Mouse (Mus musculus) forebrain, embryonic 10.5 days (tissue): Measurements from ENCODE around the gene A730071L15Rik. TPM values are rescaled to one million over a fixed set of nuclear protein-coding genes. Genes with fewer than 3 reads are reported as not detected.

Experiments
- DNase-seq: peaks from one replicate; pipeline ENCODE4 v3.0.0-alpha.2; 2017; ENCODE audit warnings: low spot score; ENCODE audit errors: extremely low spot score
- H3K27ac ChIP-seq: fragments of 300-500 bp; sonication (generic); 2 replicates; pipeline ENCODE4 v1.5.1; 2016; ENCODE audit warnings: mild to moderate bottlenecking
- H3K27me3 ChIP-seq: fragments of 300-500 bp; sonication (generic); 2 replicates; pipeline ENCODE4 v1.6.1; 2016; ENCODE audit warnings: mild to moderate bottlenecking; ENCODE audit not compliant: poor library complexity, severe bottlenecking
- H3K36me3 ChIP-seq: fragments of 300-500 bp; sonication (generic); replicated peaks from 2 replicates; pipeline ENCODE4 v1.6.1; 2016; ENCODE audit warnings: mild to moderate bottlenecking, moderate library complexity
- H3K4me1 ChIP-seq: fragments of 300-500 bp; sonication (generic); 2 replicates; pipeline ENCODE4 v1.6.1; 2016
- H3K4me3 ChIP-seq: fragments of 300-500 bp; sonication (generic); 2 replicates; pipeline ENCODE4 v1.5.1; 2016; ENCODE audit warnings: mild to moderate bottlenecking, moderate library complexity
- H3K9me3 ChIP-seq: fragments of 300-500 bp; sonication (generic); 2 replicates; pipeline ENCODE4 v1.6.1; 2016; ENCODE audit warnings: mild to moderate bottlenecking, moderate library complexity
- WGBS: fragments of 180-500 bp; shearing (Covaris S2); methylation state at CpG from one replicate; pipeline ENCODE4 v1.1.7; 2016; 5-methylcytosine and 5-hydroxymethylcytosine counted together
- polyA plus RNA-seq: library from polyadenylated mRNA; unstranded; fragments of >200 nt; fragmentation: Nextera tagmentation; extraction: Ambion mirVana; gene quantifications from 2 replicates; pipeline ENCODE4 v1.2.1, GENCODE M21; 2016

The A730071L15Rik gene
- polyA plus RNA-seq, 1 experiment from 2014 or later: 0.57 TPM

DNA sequence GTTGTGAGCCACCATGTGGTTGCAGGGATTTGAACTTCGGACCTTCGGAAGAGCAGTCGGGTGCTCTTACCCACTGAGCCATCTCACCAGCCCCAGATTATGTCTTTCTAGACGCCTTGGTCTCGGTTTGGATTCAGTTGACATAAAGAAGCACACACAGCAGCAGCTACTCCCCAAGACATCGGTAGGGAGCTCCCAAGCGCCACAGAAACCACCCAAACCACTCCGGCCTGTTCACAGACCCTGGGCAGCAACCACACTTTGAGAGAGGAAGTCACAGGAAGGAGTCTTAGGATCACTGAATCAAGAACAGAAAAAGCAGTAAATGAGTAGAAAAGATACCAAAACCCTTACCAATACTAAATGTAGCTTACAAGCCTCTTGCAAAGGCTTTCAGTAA lies 3.0 kb upstream of the A730071L15Rik start:
- H3K4me3 ChIP-seq: no peak overlapping the region
- H3K36me3 ChIP-seq: peaks cover 39% of the 10 kb centered on the region
- peaks cover 24% of the 10 kb centered on the region for H3K4me1 ChIP-seq
- WGBS: 95% methylated on average over 8 of the region's 8 CpGs
- no peaks in the 10 kb centered on the region for H3K27me3 ChIP-seq
- no peaks in the 10 kb centered on the region for H3K9me3 ChIP-seq
- no peak overlapping the region for H3K27ac ChIP-seq
- no peak for DNase-seq

DNA sequence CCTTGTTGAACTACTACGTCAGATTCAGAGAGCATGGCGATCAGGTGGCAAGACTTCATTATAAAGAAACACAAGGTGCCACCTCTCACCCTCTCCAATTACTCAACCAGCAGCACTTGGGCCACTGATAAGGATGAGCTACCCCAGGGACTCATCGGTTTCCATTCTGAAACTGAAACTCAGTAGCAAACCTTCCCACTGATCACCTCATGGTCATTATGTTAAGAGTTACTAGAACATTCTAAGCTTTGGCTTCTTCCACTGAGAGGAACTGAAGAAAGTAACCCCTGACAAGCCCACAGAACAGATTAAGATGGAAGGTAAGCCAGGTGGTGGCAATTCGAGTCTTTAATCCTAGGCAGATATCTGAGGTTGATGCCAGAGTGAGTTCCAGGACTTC lies 1.4 kb upstream of the A730071L15Rik start:
- peak overlapping the region; percentile 100 for H3K4me3 ChIP-seq
- H3K27me3 ChIP-seq: no peaks in the 10 kb centered on the region
- H3K36me3 ChIP-seq: peaks cover 24% of the 10 kb centered on the region
- DNase-seq: no peak
- no peak overlapping the region for H3K27ac ChIP-seq
- no peaks in the 10 kb centered on the region for H3K9me3 ChIP-seq
- 94% methylated on average over 4 of the region's 4 CpGs for WGBS
- H3K4me1 ChIP-seq: peaks cover 24% of the 10 kb centered on the region

DNA sequence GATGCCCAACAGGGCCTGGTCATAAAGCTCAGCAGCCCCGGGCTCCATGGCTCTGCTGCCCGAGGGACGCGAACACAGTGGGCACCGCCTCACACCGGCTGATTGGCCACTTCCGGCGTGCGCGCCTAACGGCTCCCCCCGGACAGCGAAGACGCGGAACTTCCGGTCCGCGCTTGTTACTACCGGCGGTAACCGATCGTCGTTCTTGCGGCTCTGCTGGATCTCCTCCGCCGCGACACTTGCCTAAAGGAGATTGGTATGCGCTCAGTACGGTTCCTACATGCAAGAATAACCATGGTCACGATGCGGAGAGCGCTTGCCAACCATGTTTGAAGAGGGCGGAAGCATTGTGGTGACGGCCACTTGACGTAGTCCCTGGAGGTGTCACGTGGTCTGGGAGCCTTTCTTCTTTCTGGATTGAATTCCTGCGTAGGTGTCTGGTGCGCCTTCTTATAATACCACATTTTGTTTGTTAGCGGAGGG lies 299 bp downstream of the A730071L15Rik start, which contains the start of gene Nudcd3:
Nudcd3 (minus strand) TSS at position 329 of the 483 bp plus-strand sequence.
- Histone ChIP-seq H3K4me3 (peak within 1 kb of the TSS; percentile 100), H3K9me3 (peaks cover 1% of the 10 kb centered on the region; the same call in 1 of the 2 replicates)
- WGBS: under 1% methylated on average over 39 of the region's 39 CpGs

DNA sequence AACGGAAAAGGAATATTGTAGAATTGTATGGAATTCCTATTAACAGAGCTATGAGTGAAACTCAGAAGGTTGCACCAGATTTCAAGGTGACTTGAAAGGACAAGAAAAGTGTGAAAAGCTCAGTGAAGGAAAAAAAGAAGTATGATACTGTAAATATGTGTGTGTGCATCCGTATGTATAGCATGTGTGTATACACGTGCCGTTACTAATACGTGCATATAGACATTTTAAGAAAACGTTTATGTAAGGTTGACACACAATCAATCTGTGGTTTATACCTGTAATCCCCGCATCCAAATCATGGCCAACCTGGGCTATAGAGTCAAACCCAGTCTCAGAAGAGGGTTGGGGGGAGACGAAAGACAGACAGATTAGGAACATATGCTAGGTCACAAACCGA lies 741 bp downstream of the A730071L15Rik start:
- Histone ChIP-seq H3K4me3 (peak overlapping the region; percentile 100), H3K27ac (peak overlapping the region; percentile 98), H3K27me3 (no peaks in the 10 kb centered on the region), H3K36me3 (peaks cover 18% of the 10 kb centered on the region), H3K4me1 (peaks cover 24% of the 10 kb centered on the region), H3K9me3 (peaks cover 5% of the 10 kb centered on the region; the same call in 1 of the 2 replicates)
- DNase-seq: no peak
- WGBS: 27% methylated on average over 9 of the region's 9 CpGs

More for the DNA sequence above, 299 bp downstream of the A730071L15Rik start, which contains the start of gene Nudcd3:
- H3K27ac ChIP-seq: peak within 1 kb of the TSS; percentile 98
- H3K27me3 ChIP-seq: no peaks in the 10 kb centered on the region
- H3K36me3 ChIP-seq: peaks cover 18% of the 10 kb centered on the region
- peak; percentile 89 for DNase-seq
- H3K4me1 ChIP-seq: peaks cover 24% of the 10 kb centered on the region

DNA sequence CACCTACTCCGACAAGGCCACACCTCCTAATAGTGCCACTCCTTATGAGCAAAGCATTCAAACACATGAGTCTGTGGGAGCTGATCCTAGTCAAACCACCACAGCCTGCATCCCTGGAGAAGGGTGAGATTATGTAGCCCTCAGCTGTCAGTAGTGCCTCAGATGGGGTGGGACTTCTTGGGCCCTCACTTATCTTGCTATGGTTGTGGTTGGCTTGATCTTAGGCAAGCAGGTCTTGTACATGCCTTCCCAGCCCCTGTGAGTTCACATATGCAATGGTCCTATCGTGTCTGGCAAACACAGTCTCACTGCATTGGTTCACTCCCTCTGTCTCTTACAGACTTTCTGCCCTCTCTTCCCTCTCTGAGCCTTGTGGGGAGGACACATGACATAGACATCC lies 7.3 kb downstream of the A730071L15Rik start:
- no peak for DNase-seq
- Histone ChIP-seq H3K9me3 (peaks cover 35% of the 10 kb centered on the region), H3K4me3 (no peak overlapping the region), H3K27me3 (no peaks in the 10 kb centered on the region), H3K27ac (no peak overlapping the region), H3K36me3 (no peaks in the 10 kb centered on the region), H3K4me1 (no peaks in the 10 kb centered on the region)
- 84% methylated on average over 2 of the region's 2 CpGs for WGBS

GRCm38 (mm10) chr11:6208158-6208557 lies 8.3 kb downstream of the A730071L15Rik start:
- H3K9me3 ChIP-seq: peaks cover 35% of the 10 kb centered on the region
- H3K36me3 ChIP-seq: no peaks in the 10 kb centered on the region
- 81% methylated on average over 1 of the region's 1 CpGs for WGBS
- H3K4me1 ChIP-seq: no peaks in the 10 kb centered on the region
- no peak for DNase-seq
- H3K4me3 ChIP-seq: no peak overlapping the region
- no peaks in the 10 kb centered on the region for H3K27me3 ChIP-seq
- no peak overlapping the region for H3K27ac ChIP-seq

DNA sequence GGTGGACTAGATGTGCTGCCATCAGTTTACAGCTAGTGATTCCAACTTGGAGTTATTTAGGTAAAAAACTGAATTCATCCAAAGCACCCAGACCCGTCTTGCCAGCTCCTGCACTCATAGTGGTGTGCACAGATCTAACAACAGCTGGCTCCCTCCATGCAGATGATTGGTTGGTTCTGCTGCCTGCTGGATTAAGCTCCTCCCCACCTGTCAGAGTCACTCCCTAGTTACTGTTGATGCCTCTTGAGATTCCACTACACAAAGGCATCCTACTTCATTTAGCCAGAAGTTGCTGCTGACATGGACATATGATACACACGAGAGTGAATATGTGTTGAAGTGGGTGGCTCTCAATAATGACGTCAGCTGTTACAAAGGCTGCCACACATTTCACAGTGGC lies 17.0 kb downstream of the A730071L15Rik start:
- 66% methylated on average over 3 of the region's 3 CpGs for WGBS
- H3K27me3 ChIP-seq: no peaks in the 10 kb centered on the region
- no peak overlapping the region for H3K4me3 ChIP-seq

DNA sequence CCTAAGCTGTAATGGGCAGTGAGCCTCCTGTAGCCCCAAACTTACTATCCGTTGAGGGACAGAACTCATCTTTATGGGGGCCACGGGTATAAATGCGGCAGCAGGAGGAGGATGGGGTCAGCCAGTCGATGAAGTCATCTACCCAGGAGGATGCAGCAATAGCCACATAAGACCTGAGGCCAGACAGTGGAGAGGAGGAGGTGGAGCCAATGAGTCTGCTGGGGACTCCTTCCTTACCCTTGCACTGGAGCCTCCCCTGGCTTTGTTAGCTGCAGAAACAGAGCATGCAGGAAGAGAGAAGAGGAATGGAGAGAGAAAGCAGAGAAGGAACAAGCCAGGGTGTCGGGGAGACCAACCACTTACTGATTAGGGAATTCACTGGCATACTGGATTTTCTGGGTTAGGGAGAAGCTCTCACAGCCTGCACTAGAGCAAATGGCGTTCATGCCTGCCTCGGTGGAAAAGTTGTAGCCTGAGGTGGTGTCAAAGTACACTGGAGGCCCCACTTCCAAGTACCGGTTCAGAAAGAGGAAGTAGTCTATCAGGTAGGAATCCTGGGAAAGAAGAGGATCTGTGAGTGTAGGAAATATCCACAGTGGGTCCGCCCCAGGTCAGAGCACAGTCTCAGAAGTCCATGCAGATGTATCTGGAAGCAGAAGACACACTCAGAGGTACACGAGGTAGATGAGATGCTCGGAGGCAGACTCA lies 18.5 kb downstream of the A730071L15Rik start:
- no peak overlapping the region for H3K4me3 ChIP-seq
- no peaks in the 10 kb centered on the region for H3K27me3 ChIP-seq
- H3K36me3 ChIP-seq: no peaks in the 10 kb centered on the region
- no peak overlapping the region for H3K27ac ChIP-seq
- H3K9me3 ChIP-seq: no peaks in the 10 kb centered on the region
- no peaks in the 10 kb centered on the region for H3K4me1 ChIP-seq
- WGBS: 84% methylated on average over 11 of the region's 11 CpGs
- DNase-seq: no peak

More for the DNA sequence above, 17.0 kb downstream of the A730071L15Rik start:
- no peak for DNase-seq
- no peak overlapping the region for H3K27ac ChIP-seq
- no peaks in the 10 kb centered on the region for H3K4me1 ChIP-seq
- H3K36me3 ChIP-seq: no peaks in the 10 kb centered on the region
- H3K9me3 ChIP-seq: no peaks in the 10 kb centered on the region

- Histone ChIP-seq H3K27ac (no peak overlapping the region), H3K4me1 (no peaks in the 10 kb centered on the region), H3K4me3 (no peak overlapping the region), H3K9me3 (no peaks in the 10 kb centered on the region), H3K36me3 (no peaks in the 10 kb centered on the region), H3K27me3 (no peaks in the 10 kb centered on the region)
- no peak for DNase-seq
- WGBS: 91% methylated on average over 6 of the region's 6 CpGs
Measured at GRCm38 (mm10) chr11:6219967-6220366, 20.1 kb downstream of the A730071L15Rik start.

- Histone ChIP-seq H3K9me3 (no peaks in the 10 kb centered on the region), H3K4me3 (no peak overlapping the region), H3K4me1 (no peaks in the 10 kb centered on the region), H3K36me3 (no peaks in the 10 kb centered on the region), H3K27ac (no peak overlapping the region), H3K27me3 (no peaks in the 10 kb centered on the region)
- DNase-seq: no peak
- WGBS: 90% methylated on average over 10 of the region's 10 CpGs
Measured at GRCm38 (mm10) chr11:6222187-6222586, 22.4 kb downstream of the A730071L15Rik start.

DNA sequence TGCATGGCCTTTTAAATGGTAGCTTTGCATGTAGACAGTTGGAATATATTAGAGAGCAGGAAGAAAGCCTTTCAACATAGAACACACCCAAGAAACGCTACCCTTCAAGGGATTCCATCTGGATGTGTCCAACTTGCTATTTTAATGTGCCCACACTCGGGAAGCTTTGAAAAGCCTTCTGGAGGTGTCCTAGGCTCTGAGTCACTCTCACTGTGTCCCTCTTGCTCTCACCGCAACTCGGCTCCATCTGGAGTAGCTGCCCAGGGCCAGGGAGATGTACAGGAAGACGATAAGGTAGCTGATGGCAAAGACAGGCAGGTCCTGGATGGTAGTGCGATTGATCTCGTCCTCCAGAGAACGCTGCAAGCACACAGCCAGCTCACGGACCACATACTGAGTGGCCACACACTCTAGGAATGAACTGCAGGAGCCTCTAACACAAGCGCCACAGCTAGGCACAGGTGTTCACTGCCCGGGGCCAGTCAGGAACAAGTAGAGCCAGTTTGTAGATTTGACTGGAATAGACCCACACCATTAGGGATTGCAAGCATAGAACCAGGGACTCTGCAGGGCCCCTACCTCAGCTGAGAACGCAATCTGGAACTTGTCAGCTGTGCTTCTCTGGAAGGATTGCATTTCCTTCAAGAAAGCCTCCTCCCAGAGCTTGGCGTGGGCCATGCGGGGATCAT lies 24.9 kb downstream of the A730071L15Rik start:
- H3K36me3 ChIP-seq: no peaks in the 10 kb centered on the region
- H3K4me3 ChIP-seq: no peak overlapping the region
- H3K4me1 ChIP-seq: no peaks in the 10 kb centered on the region
- H3K27ac ChIP-seq: no peak overlapping the region
- no peaks in the 10 kb centered on the region for H3K27me3 ChIP-seq
- no peaks in the 10 kb centered on the region for H3K9me3 ChIP-seq
- WGBS: 82% methylated on average over 14 of the region's 14 CpGs
- no peak for DNase-seq

GRCm38 (mm10) chr11:6230012-6230411 lies 30.2 kb downstream of the A730071L15Rik start, which contains the start of gene Npc1l1:
Gene Npc1l1, minus strand, starts transcription at chr11:6230143.
- WGBS: 86% methylated on average over 7 of the region's 7 CpGs

DNA sequence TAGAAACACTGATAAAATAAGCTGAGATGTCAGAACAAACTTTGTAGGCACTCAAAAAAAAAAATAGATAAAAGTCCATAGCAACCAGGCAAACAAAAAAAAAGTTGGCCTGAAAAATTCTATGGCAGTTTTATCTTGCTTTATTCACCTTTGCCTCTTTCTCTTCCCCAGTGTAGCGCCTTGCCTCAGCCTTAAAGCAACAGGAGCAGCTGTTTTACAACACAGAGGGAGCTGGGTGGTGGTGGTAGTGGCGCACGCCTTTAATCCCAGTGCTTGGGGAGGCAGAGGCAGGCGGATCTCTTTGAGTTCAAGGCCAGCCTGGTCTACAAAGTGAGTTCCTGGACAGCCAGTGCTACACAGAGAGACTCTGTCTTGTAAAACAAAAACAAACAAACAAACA lies 33.2 kb downstream of the A730071L15Rik start:
- no peak for DNase-seq
- no peaks in the 10 kb centered on the region for H3K36me3 ChIP-seq
- no peak overlapping the region for H3K4me3 ChIP-seq
- no peaks in the 10 kb centered on the region for H3K27me3 ChIP-seq
- WGBS: 86% methylated on average over 4 of the region's 4 CpGs
- H3K27ac ChIP-seq: no peak overlapping the region
- H3K9me3 ChIP-seq: peaks cover 35% of the 10 kb centered on the region
- no peaks in the 10 kb centered on the region for H3K4me1 ChIP-seq

More at GRCm38 (mm10) chr11:6230012-6230411, 30.2 kb downstream of the A730071L15Rik start, which contains the start of gene Npc1l1:
- H3K27ac ChIP-seq: no peak within 1 kb of the TSS
- H3K4me1 ChIP-seq: no peaks in the 10 kb centered on the region
- no peaks in the 10 kb centered on the region for H3K36me3 ChIP-seq
- H3K27me3 ChIP-seq: no peaks in the 10 kb centered on the region
- no peak for DNase-seq
- H3K4me3 ChIP-seq: no peak within 1 kb of the TSS
- H3K9me3 ChIP-seq: peaks cover 11% of the 10 kb centered on the region
